Mouse (Mus musculus) thymus, adult 2 months (tissue): ENCODE results near the gene Snx3. TPM values are rescaled to one million over a fixed set of nuclear protein-coding genes. Genes with fewer than 3 reads are reported as not detected.

Experiments used
- DNase-seq: peaks from one replicate; pipeline ENCODE4 v3.0.0; 2021
- H3K27ac ChIP-seq: fragments of 200-500 bp; 2 replicates; pipeline ENCODE4 v1.5.1; 2012; ENCODE audit warnings: low read length, control low read depth; ENCODE audit not compliant: control insufficient read depth, insufficient read depth
- H3K27me3 ChIP-seq: fragments of 200-500 bp; 2 replicates; pipeline ENCODE4 v1.6.1; 2012; ENCODE audit warnings: mild to moderate bottlenecking, low read length, moderate library complexity, mixed read lengths; ENCODE audit not compliant: control insufficient read depth, insufficient read depth
- H3K36me3 ChIP-seq: fragments of 200-500 bp; 2 replicates; pipeline ENCODE4 v1.6.1; 2012; ENCODE audit warnings: mild to moderate bottlenecking, low read length, moderate library complexity; ENCODE audit not compliant: control insufficient read depth, insufficient read depth
- H3K4me1 ChIP-seq: fragments of 200-500 bp; replicated peaks from 2 replicates; pipeline ENCODE4 v1.6.1; 2012; ENCODE audit warnings: low read length; ENCODE audit not compliant: control insufficient read depth, insufficient read depth
- H3K4me3 ChIP-seq: fragments of 200-500 bp; 2 replicates; pipeline ENCODE4 v1.5.1; 2012; ENCODE audit warnings: mild to moderate bottlenecking, low read length, control low read depth, moderate library complexity; ENCODE audit not compliant: control insufficient read depth, insufficient read depth
- CTCF ChIP-seq: fragments of 200-500 bp; IDR thresholded peaks from 2 replicates; pipeline ENCODE4 v1.5.1; 2012; ENCODE audit warnings: mild to moderate bottlenecking, control low read depth, low read length, moderate library complexity, borderline replicate concordance; ENCODE audit not compliant: control insufficient read depth, poor library complexity, insufficient read depth; ENCODE audit errors: extremely low read depth
- POLR2A ChIP-seq: fragments of 200-500 bp; IDR thresholded peaks from 2 replicates; pipeline ENCODE4 v1.6.1; 2012; ENCODE audit warnings: mild to moderate bottlenecking, low read length, control low read depth, moderate library complexity; ENCODE audit not compliant: control insufficient read depth, poor library complexity, insufficient read depth; ENCODE audit errors: extremely low read depth
- WGBS: fragments of 180-500 bp; shearing (Covaris S2); methylation state at CpG from one replicate; pipeline ENCODE4 v1.1.7; 2018; 5-methylcytosine and 5-hydroxymethylcytosine counted together
- polyA plus RNA-seq: library from polyadenylated mRNA; depleted of rRNA; stranded (reverse); fragments of >200 nt; gene quantifications from 2 replicates; pipeline ENCODE4 v1.2.3, GENCODE M21; 2012

Gene Snx3
- polyA plus RNA-seq, 1 experiment, result 380 TPM

DNA sequence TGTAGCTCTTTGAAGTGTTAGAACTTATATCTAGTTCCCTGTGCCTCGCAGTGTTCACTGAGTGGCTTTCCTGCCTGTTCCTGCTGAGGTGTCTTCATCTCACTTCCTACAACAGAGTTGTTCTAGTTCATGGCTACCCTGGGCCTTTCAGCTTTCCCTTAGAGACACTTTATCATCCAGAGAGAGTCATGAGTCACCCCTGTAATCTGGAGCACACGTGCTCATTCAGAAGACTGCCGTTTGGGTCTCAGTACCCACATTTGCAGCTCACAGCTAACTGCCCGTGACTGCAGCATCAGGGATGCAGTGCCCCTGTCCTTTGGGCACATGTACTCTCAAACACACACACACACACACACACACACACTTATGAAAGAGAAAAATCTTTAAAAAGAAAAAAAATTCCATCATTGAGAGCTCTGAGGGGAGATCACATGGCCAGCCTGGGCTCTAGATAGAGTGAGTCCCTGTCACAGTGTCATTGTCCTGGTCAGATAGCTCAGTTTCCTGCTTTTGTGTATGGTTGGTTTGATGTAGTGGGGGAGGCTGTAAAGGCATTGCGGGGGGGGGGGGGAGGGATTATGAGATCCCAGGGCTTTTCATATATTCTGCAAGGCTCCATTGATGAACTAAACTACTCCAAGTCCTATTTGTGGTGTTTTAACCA, 19.6 kb downstream of the Snx3 start:
- Histone ChIP-seq H3K27ac (no peak overlapping the region), H3K27me3 (no peaks in the 10 kb centered on the region), H3K36me3 (no peaks in the 10 kb centered on the region), H3K4me1 (0 out of 2 replicates have a peak, but pooled peaks cover 2% of the 10 kb centered on the region), H3K4me3 (no peak overlapping the region)
- WGBS, result 75% methylated on average over 5 of the region's 5 CpGs
- TF ChIP-seq POLR2A, result no peak
- no peak for DNase-seq

DNA sequence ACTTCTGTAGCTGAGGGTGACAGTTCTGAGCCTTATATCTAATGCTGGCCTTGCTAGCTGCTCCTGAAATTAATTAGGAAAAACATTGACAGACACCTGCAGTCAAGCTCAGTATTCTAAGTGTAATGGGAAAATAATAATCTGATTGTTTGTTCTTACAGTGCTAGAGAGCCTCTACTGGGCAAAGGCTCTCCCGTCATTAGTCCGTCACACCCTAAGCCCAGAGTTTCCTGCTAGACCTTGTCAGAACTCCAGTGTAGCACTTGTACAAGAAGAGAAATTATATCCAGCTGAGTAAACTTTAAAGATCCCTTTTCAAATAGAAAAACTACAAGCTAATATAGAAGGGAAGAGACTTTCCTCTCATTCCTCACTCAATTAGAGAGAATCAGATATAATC, 21.1 kb downstream of the Snx3 start:
- 92% methylated on average over 2 of the region's 2 CpGs for WGBS
- Histone ChIP-seq H3K4me3 (no peak overlapping the region), H3K27ac (no peak overlapping the region), H3K36me3 (peaks cover 6% of the 10 kb centered on the region), H3K4me1 (0 out of 2 replicates have a peak, but pooled peaks cover 2% of the 10 kb centered on the region), H3K27me3 (no peaks in the 10 kb centered on the region)
- TF ChIP-seq POLR2A, result no peak
- TF ChIP-seq CTCF, result no peak
- no peak for DNase-seq

DNA sequence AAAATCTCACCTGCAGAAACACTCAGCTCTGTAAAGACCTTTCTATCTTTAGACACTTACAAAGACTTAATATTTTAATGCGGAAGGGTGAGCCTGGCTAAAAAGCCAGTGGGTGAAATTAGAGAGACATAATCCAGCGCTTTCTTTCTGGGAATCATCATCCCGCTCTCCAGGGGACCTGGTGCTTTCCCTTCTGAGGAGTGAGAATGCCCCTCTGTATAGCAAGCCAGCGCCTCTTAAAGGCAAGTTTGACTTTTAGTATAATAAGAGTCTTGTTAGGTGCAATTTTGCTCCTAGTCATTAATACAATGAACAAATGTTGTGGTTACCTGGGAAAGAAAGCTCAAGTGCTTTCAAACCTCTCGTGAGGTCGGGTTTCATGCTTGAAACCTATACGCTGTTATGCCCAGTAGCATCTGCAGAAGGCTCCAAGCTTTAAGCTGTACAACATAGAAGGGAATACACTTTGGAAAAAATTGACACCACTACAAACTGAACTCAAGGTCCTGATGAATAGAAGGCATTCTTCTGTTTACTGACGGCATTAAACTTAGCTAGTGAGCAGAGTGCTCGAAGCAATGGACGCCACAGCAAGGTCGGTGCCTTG, 21.8 kb downstream of the Snx3 start:
- TF ChIP-seq POLR2A (no peak), CTCF (no peak)
- Histone ChIP-seq H3K4me1 (no peaks in the 10 kb centered on the region), H3K36me3 (peaks cover 14% of the 10 kb centered on the region), H3K27me3 (no peaks in the 10 kb centered on the region), H3K27ac (no peak overlapping the region), H3K4me3 (no peak overlapping the region)
- 90% methylated on average over 11 of the region's 11 CpGs for WGBS
- no peak for DNase-seq

DNA sequence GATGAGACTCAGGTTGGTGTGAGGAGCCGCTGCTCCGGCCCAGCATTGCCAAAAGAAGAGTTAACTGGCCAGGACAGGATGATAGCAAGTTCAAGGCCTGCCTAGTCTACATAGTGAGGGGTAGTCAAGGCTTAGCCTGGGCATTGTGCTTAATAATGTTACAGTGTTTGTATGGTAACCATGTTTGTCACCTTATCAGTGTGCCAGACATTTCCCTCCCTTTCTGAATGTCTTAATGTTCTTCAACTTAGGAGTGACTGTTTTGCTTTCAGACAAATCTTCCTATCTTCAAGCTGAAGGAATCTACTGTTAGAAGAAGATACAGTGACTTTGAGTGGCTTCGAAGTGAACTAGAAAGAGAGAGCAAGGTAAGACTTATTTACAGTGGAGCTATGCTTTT, 23.9 kb downstream of the Snx3 start:
- Histone ChIP-seq H3K27me3 (no peaks in the 10 kb centered on the region), H3K27ac (no peak overlapping the region), H3K4me3 (no peak overlapping the region), H3K4me1 (no peaks in the 10 kb centered on the region), H3K36me3 (peaks cover 16% of the 10 kb centered on the region)
- no peak for DNase-seq
- WGBS, result 92% methylated on average over 3 of the region's 3 CpGs
- TF ChIP-seq CTCF (no peak), POLR2A (no peak)

DNA sequence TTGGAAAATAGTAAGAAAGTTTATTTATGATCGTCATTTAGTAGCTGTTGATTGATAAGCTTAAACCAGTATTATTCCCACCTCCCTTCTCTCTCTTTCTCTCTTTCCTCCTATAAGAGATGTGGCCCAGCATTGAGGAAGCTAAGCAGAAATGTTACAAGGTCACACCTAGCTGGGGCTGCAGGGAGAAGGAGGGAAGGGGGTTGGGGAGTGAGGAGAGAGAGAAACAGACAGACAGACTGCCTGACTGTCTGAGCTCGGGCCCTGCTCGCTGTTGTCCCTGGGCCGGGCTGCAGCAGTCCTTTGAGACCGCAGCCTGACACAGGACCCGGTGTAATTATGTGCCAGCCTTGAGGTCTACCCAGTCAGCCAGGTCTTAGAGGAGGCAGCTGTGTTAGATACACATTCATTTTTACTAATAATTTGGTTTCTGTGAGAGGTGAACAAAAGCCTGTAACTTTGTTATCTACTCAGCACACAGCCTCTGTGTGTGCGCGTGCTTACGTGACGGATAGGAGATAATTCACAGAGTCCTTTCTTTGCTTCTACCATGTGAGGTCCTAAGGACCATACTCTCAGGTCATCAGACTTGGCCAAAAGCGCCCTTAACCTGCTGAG, 32.1 kb downstream of the Snx3 start:
- TF ChIP-seq POLR2A (no peak), CTCF (no peak)
- no peak overlapping the region for H3K4me3 ChIP-seq
- WGBS, result 98% methylated on average over 11 of the region's 11 CpGs
- DNase-seq, result no peak
- H3K4me1 ChIP-seq, result no peaks in the 10 kb centered on the region
- peaks cover 25% of the 10 kb centered on the region for H3K36me3 ChIP-seq
- no peaks in the 10 kb centered on the region for H3K27me3 ChIP-seq
- no peak overlapping the region for H3K27ac ChIP-seq

DNA sequence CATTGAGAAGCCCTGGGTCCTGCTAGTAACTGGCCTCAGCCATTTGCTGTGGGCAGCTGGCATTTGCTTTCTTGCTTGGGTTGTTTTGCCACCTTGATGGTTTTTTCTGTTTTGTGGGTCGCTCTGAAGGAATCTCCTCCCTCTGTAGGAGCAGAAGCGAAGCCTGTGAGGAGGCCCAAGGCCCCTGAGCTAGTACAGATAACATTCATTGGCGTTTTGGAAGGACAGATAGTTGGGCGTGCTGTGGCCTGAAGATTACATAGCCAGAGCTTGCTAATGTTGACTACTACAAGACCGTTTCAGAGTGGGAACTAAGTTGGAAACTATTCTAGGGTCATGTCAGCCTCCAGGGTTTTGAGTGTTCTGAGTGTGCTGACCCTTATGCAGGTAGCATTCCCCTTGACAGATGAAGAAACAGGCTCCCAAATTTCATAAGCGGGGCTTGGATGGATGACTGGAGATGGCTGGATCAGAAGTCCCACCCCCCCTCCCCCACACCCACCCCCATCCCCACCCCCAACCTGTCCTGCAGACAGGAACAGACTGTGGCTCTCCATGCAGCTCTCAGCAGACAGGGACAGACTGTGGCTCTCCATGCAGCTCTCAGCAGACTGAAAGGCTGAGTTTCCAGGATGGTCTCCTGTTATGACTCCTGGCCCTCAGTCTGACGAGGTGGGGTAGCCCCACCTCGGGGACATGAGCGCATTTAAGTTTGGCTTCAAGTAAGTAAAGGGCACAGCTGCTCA, 35.9 kb downstream of the Snx3 start:
- DNase-seq, result no peak
- TF ChIP-seq CTCF, result no peak
- no peak for TF ChIP-seq POLR2A
- H3K4me3 ChIP-seq, result no peak overlapping the region
- no peaks in the 10 kb centered on the region for H3K4me1 ChIP-seq
- WGBS, result 94% methylated on average over 9 of the region's 9 CpGs
- H3K27ac ChIP-seq, result no peak overlapping the region
- H3K36me3 ChIP-seq, result peaks cover 25% of the 10 kb centered on the region
- no peaks in the 10 kb centered on the region for H3K27me3 ChIP-seq
